Mouse (Mus musculus) lung, adult 18-20 months (tissue): Measurements from ENCODE around the gene 1700029F12Rik.

Experiments
- DNase-seq, 2 experiments: peaks; one replicate each; pipeline ENCODE4 v3.0.0; 2022; ENCODE audit warnings: mixed read lengths in 2 of 2

The 1700029F12Rik gene

DNA sequence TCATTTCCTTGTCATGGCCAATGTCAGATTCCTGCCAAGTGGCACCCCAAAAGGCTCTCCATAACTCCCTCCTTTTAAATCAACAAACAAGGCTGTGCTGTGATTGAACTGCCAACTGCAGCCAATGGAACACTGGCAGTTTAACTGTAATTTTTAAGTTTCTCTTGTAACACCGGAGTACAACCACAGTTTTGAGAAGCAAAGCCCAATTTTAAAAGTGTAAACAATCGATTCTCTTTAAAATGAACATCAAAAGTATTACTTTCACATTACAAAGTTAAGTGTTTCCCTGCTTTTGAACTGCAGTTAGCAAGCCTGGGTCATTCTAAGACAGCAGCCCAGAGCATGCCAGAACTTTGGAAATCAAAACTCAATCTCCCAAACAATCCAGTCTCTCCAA, at the start of gene 1700029F12Rik:
Gene 1700029F12Rik (minus strand): TSS at position 101 of the 400 bp plus-strand sequence.
- no peak for DNase-seq

- no peak for DNase-seq
Observed at GRCm38 (mm10) chr13:97082432-97082831, 48.3 kb upstream of the 1700029F12Rik start.

- DNase-seq, result no peak
Observed at GRCm38 (mm10) chr13:97080615-97081014, 46.5 kb upstream of the 1700029F12Rik start.

DNA sequence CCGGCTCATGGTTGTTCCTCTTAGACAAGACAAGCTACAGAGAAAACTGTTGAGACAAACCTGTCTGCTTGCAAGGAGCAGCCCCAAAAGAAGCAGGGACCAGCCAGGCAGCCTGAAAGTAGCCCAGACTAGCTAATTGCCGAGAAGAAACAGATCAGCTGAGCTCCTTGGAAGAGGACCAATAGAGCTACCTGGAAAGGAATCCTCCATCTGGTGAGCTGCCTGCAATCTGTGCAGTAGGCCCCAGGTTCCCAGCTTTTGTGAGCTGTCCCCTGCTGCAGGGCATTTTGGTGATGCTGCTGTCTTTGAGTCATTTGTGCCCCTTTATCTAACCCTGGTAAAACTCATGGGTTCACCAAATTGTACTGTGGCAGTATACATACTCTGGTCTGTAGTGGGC, 46.0 kb upstream of the 1700029F12Rik start:
- no peak for DNase-seq

GRCm38 (mm10) chr13:97077556-97077955, 43.4 kb upstream of the 1700029F12Rik start:
- DNase-seq, result no peak

DNA sequence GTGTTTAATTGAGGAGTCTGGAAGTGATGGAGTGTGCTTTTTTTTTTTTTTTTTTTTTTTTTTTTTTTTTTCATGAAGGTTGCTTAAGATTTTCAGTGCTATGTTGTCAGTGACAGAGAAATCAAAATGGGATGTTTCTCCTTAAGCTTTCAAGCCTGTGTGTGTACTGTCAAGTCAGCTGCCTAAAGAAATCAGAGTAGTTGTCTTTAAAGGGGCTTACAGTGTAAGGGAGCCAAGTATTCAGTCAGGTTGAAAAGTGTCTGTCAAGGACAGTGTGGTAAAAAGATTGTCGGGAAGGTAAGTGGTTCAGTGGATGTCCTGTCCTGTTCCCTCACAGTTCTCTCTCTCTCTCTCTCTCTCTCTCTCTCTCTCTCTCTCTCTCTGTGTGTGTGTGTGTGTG, 39.3 kb upstream of the 1700029F12Rik start:
- no peak for DNase-seq

GRCm38 (mm10) chr13:97071626-97072241, 37.6 kb upstream of the 1700029F12Rik start:
- no peak for DNase-seq

DNA sequence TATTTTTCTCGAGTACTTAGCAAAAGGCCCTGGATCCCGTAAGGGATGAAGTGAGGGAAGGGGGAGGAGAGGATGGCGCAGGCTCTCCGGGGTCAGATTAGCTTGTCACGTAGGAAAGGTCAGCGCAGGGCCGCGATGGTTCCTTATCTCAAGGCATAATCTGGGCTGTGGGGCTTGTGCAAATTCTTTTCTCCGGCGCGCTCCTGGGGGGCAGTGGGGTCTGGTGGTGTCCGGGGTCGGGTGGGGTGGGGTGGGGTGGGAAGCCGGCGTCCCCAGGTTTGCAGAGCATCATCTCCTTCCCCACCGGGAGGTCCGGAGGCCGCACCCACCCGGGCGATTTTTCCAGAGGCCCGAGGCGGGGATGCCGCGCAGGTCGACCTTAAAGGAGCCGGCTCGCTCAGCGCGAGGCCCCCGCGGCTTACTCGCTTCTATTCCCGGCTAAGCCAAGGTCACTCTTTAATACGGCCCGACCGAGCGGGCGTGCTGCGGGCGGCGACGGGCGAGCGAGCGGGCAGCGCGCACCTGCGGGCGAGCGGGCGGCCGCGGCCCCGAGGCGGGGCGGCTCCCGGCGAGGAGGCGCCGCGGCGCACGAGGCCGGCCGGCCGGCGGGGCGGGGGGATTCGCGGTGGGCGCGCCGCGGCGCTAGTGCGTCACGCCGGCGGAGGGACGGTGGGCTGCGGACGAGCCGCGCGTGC, 36.9 kb upstream of the 1700029F12Rik start:
- DNase-seq, result no peak

DNA sequence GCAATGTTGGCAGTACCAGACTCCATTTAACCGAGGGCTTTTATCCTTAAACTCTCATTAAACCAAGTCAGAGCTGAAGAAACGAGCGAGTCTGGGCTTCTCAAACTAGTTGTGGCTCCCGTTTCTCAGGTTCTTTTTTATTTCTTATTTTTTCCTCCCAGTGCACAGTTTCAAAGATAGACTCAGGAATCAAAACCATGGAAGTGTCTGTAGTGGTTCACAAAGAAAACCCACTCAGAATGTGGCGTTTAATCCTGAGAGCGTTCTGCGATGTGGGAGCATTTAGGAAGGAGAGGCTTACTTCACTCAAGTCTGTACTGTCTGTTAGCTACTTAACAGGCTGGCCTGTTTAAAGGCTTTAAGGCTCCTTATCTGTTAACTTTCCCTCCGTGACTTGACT, 34.0 kb upstream of the 1700029F12Rik start:
- no peak for DNase-seq

DNA sequence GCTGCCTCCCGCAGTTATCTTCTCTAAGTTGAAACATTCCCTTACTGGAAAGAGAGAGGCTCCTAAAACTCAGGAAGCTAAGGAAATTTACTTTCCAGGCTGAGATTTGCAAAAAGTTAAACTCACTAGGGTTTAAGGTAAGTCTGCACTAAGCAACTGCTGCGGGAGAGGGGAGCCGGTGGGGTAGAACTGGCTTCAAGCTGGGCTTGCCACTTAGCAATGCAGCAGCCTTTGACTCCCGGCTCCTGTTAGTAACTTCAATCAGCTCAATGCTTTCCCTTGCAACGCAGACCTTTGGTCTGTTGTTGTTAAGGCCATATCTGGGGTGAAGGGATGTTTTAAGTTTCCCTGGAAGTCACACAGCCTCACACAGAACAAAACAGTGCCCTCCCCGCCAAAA, 33.5 kb upstream of the 1700029F12Rik start:
- no peak for DNase-seq

DNA sequence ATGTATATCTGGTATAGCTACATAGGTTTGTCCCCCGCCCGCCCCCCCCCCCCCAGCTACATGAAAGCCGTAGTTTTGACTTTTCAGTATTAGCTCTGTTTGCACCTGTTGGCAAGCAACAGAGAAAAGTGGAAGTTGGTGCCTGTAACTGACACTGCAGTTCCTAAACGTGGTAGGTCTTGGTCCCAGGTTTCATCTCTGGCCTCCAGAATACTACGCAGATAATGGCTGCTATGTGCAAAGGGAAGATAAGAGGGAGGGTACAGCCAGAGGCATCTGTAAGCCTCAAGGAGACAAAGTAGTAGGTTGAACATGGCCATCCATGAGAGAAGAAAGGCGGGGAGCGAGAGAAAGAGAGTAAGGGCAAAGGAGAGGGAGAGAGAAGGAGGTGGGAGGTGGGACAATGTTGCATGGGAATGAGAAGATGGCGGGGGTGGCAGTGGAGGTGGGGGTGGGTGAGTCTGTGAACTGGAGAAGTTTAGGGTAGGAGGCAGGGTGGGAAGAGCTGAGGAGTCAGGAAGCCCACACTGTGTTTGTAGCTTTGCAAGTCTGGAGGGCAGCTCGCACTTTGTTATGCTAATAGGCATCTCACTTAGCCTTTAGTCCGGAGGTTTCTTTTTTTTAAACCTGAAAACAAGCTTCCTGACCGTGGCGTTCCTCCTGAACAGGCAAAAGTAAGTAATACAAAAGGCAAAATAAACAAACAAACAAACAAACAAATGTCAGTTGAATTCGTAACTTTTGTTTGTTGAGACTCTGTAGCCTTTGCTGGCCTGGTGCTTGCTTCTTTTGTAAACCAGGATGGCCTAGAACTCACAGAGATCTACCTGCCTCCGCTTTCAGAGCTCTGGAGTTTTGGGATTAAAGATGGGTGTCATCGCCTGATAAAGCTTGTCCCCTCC, 32.7 kb upstream of the 1700029F12Rik start, which contains the start of gene Fam169a:
Gene Fam169a (plus strand): TSS at position 638 of the 902 bp plus-strand sequence.
- DNase-seq, result no peak

DNA sequence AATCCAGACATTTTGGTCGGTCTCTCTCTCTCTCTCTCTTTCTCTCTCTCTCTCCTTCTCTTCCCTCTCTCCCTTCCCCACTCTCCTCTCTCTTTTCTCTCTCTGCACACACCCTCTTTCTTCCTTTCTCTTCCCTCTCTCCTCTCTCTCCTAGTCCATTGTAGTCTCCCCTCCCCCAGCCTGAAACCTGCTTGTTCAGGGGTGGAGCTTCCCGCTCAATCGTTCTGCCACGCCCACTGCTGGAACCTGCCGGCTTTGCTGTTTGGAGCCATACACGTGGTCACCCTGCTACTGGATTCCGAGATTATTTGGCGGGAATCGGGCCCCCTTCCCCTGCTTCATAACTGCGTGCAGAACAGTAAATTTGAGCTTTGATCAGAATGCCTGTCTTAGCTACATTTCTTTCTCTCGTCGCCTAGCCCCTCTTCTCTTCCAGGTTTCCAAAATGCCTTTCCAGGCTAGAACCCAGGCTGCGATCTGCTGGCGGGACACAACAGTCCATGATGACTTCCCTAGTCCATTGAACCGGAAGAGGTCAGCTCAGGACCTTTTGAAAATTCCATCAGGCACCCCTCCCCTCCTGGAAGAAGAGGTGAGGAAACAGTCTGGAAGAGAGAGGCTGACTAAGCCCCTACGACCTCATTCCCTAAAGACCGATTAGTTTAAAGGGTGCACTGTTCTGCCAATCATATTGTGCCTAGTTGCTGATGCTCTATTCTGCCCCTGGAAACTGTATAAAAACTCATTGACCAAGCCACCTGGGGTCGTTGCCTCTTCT, 30.9 kb upstream of the 1700029F12Rik start:
- DNase-seq, result peak in 1 of 2 experiments; percentile 15

DNA sequence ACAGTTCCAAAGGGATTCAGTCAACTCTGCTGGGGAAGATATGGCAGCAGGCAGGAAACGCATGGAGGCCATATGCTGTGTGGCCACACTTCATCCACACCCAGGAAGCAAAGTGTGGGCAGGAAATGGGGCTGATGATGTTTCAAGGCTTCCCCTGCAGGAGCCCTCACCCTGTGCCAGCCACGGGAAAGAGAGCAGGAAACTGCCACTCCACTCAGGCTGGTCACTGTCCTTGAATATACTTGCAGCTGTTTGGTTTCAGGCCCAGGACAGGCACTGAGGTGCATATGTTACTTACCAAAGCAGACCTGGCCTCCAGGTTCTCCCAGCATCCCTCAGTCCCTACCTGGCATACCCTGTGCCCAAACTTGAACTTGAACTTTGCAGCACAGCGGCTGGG, 30.3 kb upstream of the 1700029F12Rik start:
- DNase-seq, result no peak

- no peak for DNase-seq
Observed at GRCm38 (mm10) chr13:97063431-97063830, 29.3 kb upstream of the 1700029F12Rik start.

- DNase-seq, result no peak
Observed at GRCm38 (mm10) chr13:97062151-97062550, 28.0 kb upstream of the 1700029F12Rik start.

DNA sequence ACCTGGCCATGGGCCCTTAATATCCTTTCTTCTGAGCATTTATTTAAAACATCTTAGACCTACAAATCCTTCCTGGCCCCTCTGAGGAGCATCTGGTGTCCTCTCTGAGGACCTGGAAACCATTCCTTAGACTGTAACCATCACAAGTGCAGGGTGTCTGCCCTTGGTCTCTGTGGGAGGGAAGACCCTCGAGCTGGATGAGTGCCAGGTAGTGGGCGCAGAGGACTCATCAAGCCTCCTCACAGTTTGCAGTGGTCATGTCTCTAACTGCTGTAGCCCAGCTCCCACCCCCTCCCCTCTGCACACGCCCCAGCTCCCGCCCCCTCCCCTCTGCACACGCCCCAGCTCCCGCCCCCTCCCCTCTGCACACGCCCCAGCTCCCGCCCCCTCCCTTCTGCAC, 26.2 kb upstream of the 1700029F12Rik start:
- no peak for DNase-seq

DNA sequence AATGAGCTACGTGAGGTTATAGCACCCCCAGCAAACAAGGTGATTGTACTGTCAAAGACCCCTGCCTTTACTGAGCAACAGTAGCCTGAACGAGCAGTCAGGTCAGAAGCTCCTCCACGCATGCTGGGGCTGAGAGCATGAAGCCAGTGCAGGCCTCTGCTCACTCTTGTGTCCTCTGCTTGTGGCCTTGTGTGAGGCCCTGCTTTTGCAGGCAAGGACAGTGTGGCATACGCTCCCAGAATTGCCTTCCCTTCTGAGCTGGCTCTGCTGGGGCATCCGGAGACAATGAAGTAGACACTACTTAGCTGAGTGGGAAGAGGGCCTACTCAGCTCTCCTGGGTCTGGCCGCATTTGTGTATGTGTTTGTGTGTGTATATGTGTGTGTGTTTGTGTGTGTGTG, 25.6 kb upstream of the 1700029F12Rik start:
- DNase-seq, result no peak

- DNase-seq, result no peak
Observed at GRCm38 (mm10) chr13:97057817-97058216, 23.7 kb upstream of the 1700029F12Rik start.

GRCm38 (mm10) chr13:97053844-97054243, 19.7 kb upstream of the 1700029F12Rik start:
- peak in 1 of 2 experiments; percentile 28 for DNase-seq

DNA sequence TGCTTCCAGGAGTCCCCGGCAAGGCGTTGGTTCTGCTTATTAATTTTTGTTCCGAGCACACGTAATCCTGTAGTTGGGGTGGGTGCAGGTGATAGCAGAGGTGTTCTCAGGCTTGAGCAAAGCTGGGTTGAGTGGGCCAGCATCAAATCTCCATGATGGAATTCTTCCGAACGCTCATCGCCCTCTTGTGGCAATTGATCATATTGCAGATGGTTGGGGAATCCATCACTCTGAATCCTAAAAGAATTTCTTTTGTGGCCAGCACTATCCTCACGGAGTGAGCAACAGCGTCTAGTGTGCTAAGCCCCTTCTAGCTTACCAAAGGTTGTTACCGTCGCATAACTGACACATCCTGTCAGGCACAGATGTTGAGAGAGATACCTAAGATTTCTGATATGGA, 18.5 kb upstream of the 1700029F12Rik start:
- peak; percentile 8 to 14 for DNase-seq

GRCm38 (mm10) chr13:97051158-97051557, 17.0 kb upstream of the 1700029F12Rik start:
- DNase-seq, result no peak

DNA sequence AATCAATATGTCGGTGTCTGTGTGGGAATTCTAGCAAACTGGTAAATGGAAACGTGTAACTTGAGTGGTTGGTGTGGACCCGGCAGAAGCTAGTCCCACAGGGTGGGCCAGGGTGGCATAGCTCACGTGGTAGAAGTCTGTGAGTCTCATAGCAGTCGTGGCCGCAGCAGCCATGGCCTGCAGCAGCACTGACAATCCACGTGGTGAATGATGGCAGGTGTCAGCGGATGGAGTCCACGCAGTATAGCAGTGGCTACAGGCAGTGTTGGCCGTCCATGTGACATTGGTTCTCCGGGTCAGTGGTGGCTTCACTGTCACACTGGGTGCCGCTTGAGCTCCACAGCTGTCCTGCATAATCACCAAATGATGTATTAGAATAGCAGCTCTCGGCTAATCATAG, 4.1 kb downstream of the 1700029F12Rik start:
- DNase-seq, result no peak

DNA sequence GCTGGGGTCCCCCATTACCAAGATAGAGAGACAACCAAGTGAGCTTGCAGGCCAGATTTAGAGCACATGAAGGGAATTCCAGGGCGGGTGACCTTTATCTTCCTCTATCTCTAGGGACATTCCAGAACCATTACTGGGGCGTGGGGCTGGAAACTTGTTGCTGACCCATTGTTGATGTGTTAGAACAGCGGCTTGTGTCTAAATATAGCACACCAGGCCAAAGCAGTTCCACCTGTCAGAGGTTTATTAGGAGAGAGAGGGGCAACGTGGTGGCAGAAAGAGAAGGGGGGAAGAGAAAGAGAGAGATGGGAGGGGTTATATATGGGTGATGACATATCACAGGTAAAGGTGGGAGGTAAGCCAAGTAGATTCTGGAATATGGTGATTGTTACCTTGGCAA, 12.3 kb downstream of the 1700029F12Rik start:
- no peak for DNase-seq
